Mouse (Mus musculus) bone marrow, adult 2 months (tissue): ENCODE results near the gene Papss1. TPM values are rescaled to one million over a fixed set of nuclear protein-coding genes. Genes with fewer than 3 reads are reported as not detected.

Experiments used
- H3K27ac ChIP-seq: fragments of 200-500 bp; 2 replicates; pipeline ENCODE4 v1.5.1; 2012; ENCODE audit warnings: low read depth, mild to moderate bottlenecking, control low read depth, inconsistent platforms, low read length; ENCODE audit not compliant: control insufficient read depth, poor library complexity, insufficient read depth
- H3K4me1 ChIP-seq: fragments of 200-500 bp; 2 replicates; pipeline ENCODE4 v1.6.1; 2011; ENCODE audit warnings: low read length; ENCODE audit not compliant: control insufficient read depth, insufficient read depth
- H3K4me3 ChIP-seq: fragments of 200-500 bp; replicated peaks from 2 replicates; pipeline ENCODE3; 2011; ENCODE audit warnings: mild to moderate bottlenecking, low read depth, low read length, control low read depth; ENCODE audit not compliant: control insufficient read depth
- CTCF ChIP-seq: fragments of 200-500 bp; IDR thresholded peaks from 2 replicates; pipeline ENCODE4 v1.5.1; 2011; ENCODE audit warnings: low read length, control low read depth; ENCODE audit not compliant: control insufficient read depth, insufficient read depth
- POLR2A ChIP-seq: fragments of 200-500 bp; IDR thresholded peaks from 2 replicates; pipeline ENCODE4 v1.6.1; 2011; ENCODE audit warnings: low read depth, mild to moderate bottlenecking, control low read depth, low read length, borderline replicate concordance; ENCODE audit not compliant: control insufficient read depth
- WGBS: fragments of 180-500 bp; shearing (Covaris S2); methylation state at CpG from one replicate; pipeline ENCODE4 v1.1.7; 2018; 5-methylcytosine and 5-hydroxymethylcytosine counted together
- polyA plus RNA-seq: library from polyadenylated mRNA; stranded (reverse); fragments of >200 nt; gene quantifications from 2 replicates; pipeline ENCODE4 v1.2.4, GENCODE M21; 2011; ENCODE audit warnings: low replicate concordance; ENCODE audit not compliant: missing spikeins, insufficient read depth, insufficient read length

Gene Papss1
- polyA plus RNA-seq, 1 experiment: 4.5 TPM

- TF ChIP-seq CTCF: no peak
- no peak for TF ChIP-seq POLR2A
- WGBS: 87% methylated on average over 6 of the region's 6 CpGs
- no peaks in the 10 kb centered on the region for H3K4me1 ChIP-seq
- H3K4me3 ChIP-seq: no peak overlapping the region
- H3K27ac ChIP-seq: no peak overlapping the region
These were observed 46.0 kb downstream of the Papss1 start for GRCm38 (mm10) chr3:131610595-131610994.

- Histone ChIP-seq H3K4me3 (no peak overlapping the region), H3K27ac (no peak overlapping the region), H3K4me1 (no peaks in the 10 kb centered on the region)
- TF ChIP-seq CTCF: no peak
- no peak for TF ChIP-seq POLR2A
- WGBS: 86% methylated on average over 5 of the region's 5 CpGs
These were observed 48.3 kb downstream of the Papss1 start for GRCm38 (mm10) chr3:131612847-131613246.

- Histone ChIP-seq H3K4me3 (no peak overlapping the region), H3K4me1 (no peaks in the 10 kb centered on the region), H3K27ac (no peak overlapping the region)
- TF ChIP-seq POLR2A: no peak
- TF ChIP-seq CTCF: no peak
- 86% methylated on average over 8 of the region's 8 CpGs for WGBS
These were observed 49.5 kb downstream of the Papss1 start for GRCm38 (mm10) chr3:131614056-131614455.

- TF ChIP-seq CTCF (no peak), POLR2A (no peak)
- Histone ChIP-seq H3K27ac (no peak overlapping the region), H3K4me3 (no peak overlapping the region), H3K4me1 (no peaks in the 10 kb centered on the region)
- 86% methylated on average over 18 of the region's 18 CpGs for WGBS
These were observed 54.2 kb downstream of the Papss1 start for GRCm38 (mm10) chr3:131618580-131619338.

GRCm38 (mm10) chr3:131623208-131623607 is 58.6 kb downstream of the Papss1 start:
- H3K4me3 ChIP-seq: no peak overlapping the region
- no peaks in the 10 kb centered on the region for H3K4me1 ChIP-seq
- H3K27ac ChIP-seq: no peak overlapping the region
- 83% methylated on average over 1 of the region's 1 CpGs for WGBS
- TF ChIP-seq POLR2A: no peak
- no peak for TF ChIP-seq CTCF

GRCm38 (mm10) chr3:131624063-131624462 is 59.5 kb downstream of the Papss1 start:
- no peak overlapping the region for H3K27ac ChIP-seq
- WGBS: 91% methylated on average over 9 of the region's 9 CpGs
- no peak for TF ChIP-seq CTCF
- no peak for TF ChIP-seq POLR2A

GRCm38 (mm10) chr3:131627476-131627875 is 62.9 kb downstream of the Papss1 start:
- WGBS: 93% methylated on average over 4 of the region's 4 CpGs
- no peak for TF ChIP-seq POLR2A
- no peak for TF ChIP-seq CTCF
- Histone ChIP-seq H3K4me1 (no peaks in the 10 kb centered on the region), H3K27ac (no peak overlapping the region), H3K4me3 (no peak overlapping the region)

More at GRCm38 (mm10) chr3:131624063-131624462, 59.5 kb downstream of the Papss1 start:
- no peak overlapping the region for H3K4me3 ChIP-seq
- H3K4me1 ChIP-seq: no peaks in the 10 kb centered on the region

GRCm38 (mm10) chr3:131628265-131628664 is 63.7 kb downstream of the Papss1 start:
- H3K4me3 ChIP-seq: no peak overlapping the region
- no peak for TF ChIP-seq CTCF
- TF ChIP-seq POLR2A: no peak
- WGBS: 82% methylated on average over 5 of the region's 5 CpGs
- no peak overlapping the region for H3K27ac ChIP-seq
- no peaks in the 10 kb centered on the region for H3K4me1 ChIP-seq

- TF ChIP-seq CTCF (no peak), POLR2A (no peak)
- H3K27ac ChIP-seq: no peak overlapping the region
- WGBS: 77% methylated on average over 3 of the region's 3 CpGs
- H3K4me1 ChIP-seq: no peaks in the 10 kb centered on the region
- no peak overlapping the region for H3K4me3 ChIP-seq
These were observed 64.4 kb downstream of the Papss1 start for GRCm38 (mm10) chr3:131628931-131629330.
